Mouse (Mus musculus) ES-Bruce4 (cell line): ENCODE results near the gene Noxo1.

ENCODE experiments used
- CTCF ChIP-seq: IDR thresholded peaks from one replicate; pipeline ENCODE4 v1.8.1; 2011; ENCODE audit warnings: low read depth, low read length
- EP300 ChIP-seq: IDR thresholded peaks from 2 replicates; pipeline ENCODE4 v1.6.1; 2011; ENCODE audit warnings: low read depth, low read length; ENCODE audit not compliant: insufficient read depth

- TF ChIP-seq CTCF (no peak), EP300 (no peak)
Observed at GRCm38 (mm10) chr17:24705821-24706220, 9.8 kb downstream of the Noxo1 start.
